Mouse (Mus musculus): ENCODE measurements at regions not wholly inside any gene's neighbourhood (a gene's known extent, or its start where the extent isn't known, plus 50 kb on each side); places are given as distances from the start of the nearest gene placed in this dataset.
A peak's percentile ranks its signal among the peaks of the same experiment; 100 is the strongest.

DNA sequence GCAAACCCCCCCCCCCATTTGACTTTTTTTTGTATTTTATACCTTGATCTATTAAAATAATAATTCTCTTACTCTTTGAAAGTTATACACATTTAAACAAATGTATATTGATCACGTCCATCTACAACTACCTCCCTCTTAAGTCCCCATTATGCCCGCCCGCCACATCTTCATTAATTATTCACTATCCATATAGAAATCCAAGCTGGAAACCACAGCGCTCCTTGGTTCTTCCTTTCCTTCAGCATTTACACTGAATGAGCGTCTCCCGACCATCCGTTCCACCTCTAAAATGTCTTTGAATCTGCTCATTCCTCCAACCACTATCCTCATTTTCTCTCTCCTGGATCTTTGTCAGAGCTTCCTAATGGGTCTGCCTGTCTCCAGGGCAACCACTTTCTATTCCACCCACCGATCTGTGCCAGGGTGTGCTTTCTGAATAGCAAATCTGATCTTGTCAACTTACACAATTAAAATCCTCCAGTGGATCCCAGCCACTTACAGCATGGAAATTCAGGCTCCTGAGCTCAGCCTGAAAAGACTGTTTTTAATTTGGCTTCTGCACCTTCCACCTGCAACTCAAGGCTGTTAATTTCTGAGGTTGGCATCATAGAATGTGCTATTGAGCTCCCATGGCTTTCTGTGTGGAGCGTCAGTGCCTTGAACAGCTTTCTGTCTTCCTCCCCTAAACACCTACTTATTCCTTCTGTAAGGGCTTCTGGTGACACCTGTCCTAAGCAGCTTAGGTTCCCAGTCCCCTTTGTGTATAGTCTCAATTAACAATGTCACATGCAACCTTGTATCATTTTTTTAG, 265.5 kb downstream of the Spry2 start:
- DNase-seq (ENCODE audit: low spot score in 2 of 2): peak in 1 of 2 experiments; percentile 55

DNA sequence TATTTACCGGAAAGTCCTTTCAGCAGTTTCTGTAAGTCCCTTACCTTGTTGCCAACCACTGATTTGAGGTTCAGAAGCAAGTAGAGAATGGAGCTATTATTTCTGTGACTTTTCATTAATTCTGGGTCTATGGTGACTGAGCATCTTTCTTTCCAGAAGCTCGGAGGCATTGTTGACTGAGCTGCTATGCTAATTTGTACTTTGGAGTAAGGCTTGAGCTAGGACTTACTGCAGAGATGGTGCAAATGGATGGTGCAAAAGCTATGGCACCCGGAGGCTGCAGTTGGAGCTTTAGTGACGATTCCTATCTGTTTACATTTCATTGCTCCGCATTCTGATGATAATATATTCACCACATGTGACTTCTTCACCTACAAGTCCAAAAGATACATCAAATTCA, 266.2 kb downstream of the Spry2 start:
- no peak for DNase-seq (ENCODE audit: low spot score in 2 of 2)

DNA sequence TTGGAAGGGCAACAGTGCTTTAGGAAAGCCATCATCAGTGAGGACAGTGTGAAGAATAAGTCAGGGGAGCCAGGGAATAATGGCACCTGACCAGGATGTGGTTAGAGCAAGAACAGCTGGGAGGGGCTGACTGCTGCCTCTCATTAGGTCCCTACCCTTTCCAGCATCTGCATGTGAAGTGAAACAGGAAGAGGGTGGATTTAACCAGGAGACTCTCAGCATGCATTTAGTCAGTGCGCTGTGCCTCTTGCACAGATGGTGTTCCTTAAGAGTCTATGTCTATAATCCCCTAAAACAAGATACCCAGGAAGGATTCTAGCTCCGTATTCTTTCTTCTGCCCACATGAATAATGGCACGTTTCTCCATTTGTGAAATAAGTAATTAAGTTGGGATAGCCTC, 267.9 kb downstream of the Spry2 start:
- DNase-seq (ENCODE audit: low spot score in 2 of 2): no peak

DNA sequence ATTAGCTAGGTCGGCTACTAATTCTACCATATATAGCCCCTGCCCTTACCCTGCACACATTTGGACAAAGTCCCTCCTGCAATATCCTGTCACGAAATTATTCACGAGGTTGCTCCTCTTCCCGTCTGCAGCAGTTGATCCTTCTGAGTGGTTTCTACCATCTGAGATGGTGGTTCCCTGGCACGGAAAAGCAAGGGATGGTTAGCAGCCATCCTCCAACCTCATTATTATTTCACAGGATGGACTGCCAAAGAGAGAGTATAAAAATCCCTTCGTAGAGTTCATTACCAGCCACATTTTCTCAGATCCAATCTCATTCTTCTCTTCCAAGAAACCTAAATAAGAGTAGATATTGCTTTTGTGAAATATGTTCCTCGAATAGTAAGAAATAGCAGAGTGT, 272.2 kb downstream of the Spry2 start:
- DNase-seq (ENCODE audit: low spot score in 2 of 2): no peak

DNA sequence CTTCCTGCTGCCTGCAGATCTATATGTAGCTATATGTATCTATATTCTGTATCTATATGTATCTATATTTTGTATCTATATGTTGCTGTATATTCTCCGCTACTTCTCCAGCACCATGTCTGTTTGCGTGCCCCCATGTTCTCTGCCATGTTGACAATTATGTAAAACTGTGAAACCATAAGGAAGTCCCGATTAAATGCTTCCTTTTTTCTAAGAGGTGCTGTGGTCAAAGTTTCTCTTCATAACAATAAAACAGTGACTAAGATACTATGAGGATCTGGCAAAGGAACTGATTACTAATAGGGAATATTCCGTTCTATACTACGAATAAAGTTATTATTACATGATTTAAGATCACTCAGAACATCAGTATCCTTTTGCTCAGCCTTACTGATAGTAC, 274.5 kb downstream of the Spry2 start:
- DNase-seq (ENCODE audit: low spot score in 2 of 2): no peak

DNA sequence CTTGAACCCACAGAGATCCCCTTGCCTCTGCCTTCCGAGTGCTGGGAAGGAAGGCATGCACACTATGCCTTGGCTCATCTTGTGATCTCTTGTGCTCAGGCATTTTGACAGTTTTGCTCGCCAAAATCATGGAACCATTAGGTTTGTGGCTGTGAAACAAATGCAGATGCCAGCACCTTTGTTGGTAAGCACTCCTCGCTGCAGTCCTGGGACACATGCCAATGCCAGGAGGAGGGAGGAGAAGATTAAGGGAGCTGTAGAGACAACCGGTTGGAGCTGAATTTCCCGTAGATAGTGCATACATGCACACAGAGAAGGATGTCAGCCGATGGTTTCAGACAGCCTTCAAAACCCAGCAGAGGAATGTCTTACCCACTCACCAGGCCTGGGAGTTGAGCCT, 275.5 kb downstream of the Spry2 start:
- no peak for DNase-seq (ENCODE audit: low spot score in 2 of 2)

DNA sequence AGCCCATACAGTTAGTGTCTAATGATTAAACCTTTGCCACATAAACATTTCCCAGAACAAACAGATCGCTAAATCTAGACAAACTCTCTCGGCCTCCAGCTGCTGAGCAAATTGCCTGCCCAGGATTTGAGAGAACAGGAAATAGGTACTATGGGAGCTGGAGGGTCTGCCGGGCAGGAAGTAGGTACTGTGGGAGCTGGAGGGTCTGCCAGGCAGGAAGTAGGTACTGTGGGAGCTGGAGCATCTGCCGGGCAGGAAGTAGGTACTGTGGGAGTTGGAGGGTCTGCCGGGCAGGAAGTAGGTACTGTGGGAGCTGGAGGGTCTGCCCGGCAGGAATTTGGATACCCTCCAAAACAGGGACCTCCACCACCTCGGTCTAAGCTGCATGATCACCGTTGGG, 277.2 kb downstream of the Spry2 start:
- no peak for DNase-seq (ENCODE audit: low spot score in 2 of 2)

DNA sequence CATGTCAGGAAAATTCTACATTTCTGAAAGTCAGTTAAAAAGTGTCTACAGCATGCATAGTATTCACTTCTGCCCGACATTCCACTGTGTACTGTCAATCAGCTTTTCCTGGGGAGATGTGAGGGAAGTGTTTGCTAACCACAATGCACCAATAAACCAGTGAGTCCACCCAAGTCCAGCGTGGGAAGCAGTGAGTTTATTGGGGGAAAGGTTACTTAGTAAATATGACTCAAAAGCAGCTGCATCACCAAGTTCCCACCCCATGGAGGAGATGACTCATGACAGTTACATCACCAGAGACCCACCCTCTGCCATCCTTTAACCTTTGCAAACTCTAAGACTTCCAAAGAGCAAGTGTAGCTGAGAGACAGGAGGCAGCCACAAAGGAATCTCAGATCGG, 280.9 kb downstream of the Spry2 start:
- no peak for DNase-seq (ENCODE audit: low spot score in 2 of 2)

DNA sequence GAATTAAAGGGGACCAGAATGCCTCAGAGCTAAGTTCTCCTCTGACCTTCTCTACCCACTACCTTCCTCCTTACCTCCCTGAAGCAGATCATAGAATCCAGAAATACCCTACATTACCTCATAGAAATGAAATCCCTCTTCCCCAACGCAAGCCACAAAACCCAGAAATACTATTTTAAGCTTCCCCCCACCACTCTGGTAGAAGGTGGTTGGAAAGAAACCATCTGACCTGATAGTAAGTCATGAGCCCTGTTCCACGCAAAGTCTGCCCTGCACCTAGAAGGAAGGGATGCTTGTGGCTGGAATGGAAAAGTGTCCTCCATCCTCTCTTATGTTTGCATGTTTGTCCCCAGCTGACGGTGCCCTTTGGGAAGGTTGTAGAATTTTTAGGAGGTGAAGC, 283.8 kb downstream of the Spry2 start:
- no peak for DNase-seq (ENCODE audit: low spot score in 2 of 2)

DNA sequence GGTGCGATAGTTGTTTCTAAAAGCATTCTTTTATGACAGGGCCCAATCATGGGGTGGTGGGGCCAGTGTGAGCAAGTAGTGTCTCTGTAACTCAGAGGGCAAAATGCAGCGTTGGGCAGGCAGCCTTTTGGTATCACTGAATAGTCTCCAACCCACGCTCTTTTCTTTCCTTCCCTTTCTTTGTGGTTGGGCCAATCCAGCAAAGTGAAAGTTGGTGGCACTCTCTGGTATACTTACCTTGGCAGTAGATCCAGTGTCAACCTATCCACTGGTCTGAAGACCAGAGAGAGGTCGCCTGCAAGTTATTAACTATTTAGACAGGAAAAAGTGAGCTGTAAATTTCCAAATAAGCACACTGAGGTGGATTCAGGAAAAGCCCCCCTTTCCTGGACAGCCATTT, 287.8 kb downstream of the Spry2 start:
- DNase-seq (ENCODE audit: low spot score in 2 of 2): no peak

DNA sequence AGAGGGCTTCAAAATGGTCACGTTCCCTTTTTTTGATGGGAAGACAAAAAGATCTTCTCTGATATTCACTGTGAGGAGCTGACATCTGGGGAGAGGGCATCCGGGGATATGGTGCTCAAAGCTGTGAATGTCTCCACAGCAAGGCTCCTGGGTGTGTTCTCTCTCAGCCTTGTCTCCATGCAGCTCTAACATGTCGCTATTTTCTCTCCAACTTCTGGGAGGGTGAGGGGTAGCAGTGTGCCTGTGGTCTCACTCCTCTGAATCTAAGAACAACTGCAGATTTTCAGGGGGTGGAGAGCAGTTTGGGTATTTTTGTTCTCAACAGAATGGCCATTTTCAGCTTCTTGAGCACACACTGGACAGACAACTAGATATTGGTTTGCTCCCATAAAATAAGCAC, 290.1 kb downstream of the Spry2 start:
- DNase-seq (ENCODE audit: low spot score in 2 of 2): no peak

DNA sequence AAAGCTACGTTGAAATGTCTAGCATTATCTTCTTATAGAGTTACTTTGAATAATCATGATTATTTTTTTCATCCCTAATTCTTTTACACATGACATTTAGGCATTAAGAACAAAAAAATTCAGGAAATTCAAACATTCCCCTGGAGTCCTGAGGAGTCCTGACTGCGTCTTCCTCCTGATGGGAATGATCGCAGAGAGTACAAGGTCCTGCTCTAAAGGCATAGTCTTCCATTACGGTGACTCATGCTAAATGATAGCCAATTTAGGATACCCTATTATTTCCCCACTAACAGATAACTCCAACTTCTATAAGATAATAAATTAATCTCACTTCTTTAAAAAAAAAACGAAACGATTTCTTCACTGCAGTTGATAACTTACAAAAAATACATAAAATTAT, 292.2 kb downstream of the Spry2 start:
- DNase-seq (ENCODE audit: low spot score in 2 of 2): no peak

DNA sequence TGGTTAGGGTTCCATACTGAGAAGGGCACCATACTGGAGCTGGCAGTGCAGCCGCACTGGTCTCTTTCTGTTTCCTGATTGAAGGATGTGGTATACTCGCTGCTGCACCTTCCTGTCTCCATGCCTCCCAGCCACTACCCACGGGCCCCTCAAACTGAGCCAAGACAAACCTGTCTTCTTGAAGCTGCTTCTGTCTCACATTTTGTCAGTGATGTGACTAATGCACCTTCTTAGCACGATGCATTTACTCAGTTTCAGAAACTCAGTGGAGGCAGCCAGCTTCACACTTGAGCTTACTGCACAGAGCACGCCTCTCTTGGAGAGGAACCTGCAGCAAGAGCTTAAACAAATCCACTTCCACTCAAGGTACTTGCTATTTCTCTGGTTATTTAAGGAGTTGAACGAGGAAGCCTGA, 293.6 kb downstream of the Spry2 start:
- no peak for DNase-seq (ENCODE audit: low spot score in 2 of 2)

DNA sequence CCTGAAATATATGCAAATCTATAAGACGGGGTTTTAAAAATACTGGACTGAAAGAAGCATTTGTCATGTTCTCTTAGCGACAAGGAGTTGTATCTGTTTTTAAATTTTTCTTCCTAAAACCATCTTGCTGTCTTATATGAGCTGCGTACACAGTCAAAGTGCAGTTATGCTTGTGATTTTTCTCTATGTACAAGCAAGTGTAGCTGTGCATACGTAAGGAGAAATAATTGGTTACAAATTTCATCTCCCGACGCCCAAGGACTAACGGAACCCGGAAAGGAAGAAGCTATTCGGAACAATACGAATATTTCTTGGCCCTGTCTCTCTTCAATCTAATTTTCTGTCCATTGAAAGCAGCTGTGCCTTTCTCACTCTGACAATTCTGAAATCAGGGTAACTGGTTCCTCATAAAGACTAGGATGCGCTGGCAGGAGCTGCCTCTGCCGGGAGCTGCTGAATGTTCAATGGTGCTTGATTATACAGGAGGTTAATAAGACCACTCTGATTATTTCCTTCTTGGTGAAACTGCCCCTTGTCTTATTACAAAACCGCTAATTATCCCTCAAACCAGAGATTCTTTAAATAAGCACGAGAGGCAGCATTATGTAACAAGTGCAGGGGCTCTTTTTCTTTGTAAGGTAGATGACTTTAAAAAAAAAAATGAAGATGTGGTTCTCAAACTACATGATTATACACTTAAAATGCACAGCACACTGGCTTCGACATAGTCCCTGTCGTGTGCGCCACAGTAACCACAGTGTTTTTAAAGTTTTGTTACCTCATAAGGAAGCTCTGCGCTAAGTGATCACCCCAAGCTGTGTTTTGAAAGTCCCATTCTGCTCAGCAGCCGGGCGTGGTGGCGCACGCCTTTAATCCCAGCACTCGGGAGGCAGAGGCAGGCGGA, 296.8 kb downstream of the Spry2 start:
- DNase-seq (ENCODE audit: low spot score in 2 of 2): no peak

DNA sequence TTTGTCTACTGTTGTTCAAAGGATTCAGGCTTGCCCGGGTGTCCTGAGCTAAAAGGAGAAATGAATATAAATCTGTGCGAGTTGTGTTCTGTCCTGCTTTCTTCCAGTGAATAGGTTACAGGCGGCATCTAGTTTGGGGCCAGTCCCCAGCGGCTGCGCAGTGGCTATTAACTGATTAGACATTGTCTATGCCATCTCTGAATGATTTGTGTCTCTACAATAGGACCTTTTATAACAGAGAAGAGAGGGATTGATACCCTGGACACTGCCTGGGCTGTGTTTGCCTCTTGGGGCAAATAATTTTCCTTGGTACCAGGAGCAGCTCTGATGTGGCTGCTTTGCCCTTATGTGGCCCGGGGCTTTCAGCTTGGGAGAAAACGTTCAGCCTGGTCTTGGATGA, 306.9 kb downstream of the Spry2 start:
- DNase-seq (ENCODE audit: low spot score in 2 of 2): no peak

DNA sequence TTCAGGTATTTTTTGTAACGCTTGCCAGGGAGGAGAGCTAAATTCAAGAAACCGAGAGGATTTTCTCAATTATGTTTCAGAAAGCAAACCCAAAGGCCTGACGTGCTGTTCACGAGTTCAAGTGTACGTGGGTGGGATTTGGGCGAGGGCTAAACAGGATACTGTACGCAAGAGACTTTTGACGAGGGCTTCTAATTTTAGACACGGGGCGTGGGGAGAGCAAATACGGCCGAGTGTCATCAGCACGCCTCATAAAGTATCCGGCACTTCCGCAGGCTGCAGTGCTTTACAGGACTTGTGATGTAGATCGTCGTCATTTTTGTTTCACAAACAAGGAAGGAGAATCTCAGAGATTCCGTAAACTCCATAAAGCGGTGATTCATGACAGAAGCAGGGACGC, 307.4 kb downstream of the Spry2 start:
- no peak for DNase-seq (ENCODE audit: low spot score in 2 of 2)

DNA sequence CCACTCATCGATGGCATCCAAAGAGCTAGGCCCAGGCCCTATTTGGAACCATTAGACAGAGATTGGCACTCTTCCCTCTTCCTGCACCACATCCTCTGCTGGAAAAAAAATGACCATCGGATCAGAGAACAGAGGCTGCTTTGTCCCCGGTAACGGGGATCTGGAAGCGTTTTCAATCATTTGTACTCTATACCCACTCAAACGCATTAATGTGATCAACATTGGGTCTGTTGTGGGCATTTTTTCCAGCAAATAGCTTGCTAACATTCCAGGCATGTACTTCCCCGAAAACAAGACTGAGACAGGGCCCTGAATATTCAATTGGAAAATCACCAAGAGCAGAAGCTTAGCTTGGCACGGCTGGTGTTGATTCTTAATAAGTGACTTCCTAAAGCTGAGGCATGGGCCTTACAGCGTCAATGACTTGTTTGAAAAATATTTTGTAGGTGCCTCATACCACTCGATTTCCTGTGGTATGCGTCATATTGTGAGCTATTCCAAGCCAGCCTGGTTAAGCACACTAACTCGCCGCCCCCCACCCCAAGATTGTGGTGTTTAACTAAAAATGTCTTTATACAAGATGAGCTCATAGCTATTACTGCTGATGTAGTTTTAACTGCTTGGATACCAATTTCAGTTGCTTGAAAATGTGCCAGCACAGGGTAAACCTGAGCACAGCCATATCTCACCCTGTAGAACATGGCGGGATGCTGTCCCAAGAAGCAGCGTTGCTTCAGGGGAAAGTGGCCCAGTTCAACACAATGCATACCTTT, 308.0 kb downstream of the Spry2 start:
- peak in 1 of 2 experiments; percentile 27 for DNase-seq (ENCODE audit: low spot score in 2 of 2)

DNA sequence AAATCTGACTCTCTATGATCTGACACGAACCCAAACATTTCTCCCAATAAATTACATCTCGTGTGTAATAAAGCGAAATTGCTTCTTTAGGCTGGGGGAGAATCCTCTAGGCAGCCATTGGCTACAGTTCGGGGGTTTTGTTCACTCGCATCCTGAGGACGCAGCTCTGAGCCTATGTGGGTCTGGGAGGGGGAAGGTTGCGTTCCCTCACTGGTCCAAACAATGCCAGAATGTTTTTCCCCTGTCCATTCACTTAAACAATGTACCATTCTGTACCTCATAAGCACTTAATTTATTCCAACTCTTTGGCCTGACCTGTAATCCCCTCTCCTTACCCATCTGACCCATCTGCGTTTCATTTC, 308.6 kb downstream of the Spry2 start:
- DNase-seq (ENCODE audit: low spot score in 2 of 2): no peak

DNA sequence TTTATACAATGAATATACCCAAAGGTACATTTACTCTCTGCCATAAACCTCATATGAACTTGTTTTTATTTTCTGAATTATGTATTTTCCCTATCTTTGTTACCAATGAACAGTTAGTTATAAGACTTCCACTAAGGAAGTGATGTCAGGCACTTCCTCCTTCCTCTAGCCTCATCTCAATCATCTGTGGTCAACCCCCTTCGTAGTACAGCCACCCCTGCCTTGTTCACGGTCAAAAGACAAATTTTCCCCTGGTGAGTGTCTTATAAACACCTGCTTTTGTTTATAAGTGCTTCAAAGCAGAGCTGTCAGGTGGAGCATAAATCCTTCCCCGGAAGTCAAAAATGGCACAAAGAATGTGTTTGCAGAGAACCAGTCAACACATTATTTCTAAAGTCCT, 312.0 kb downstream of the Spry2 start:
- no peak for DNase-seq (ENCODE audit: low spot score in 2 of 2)

DNA sequence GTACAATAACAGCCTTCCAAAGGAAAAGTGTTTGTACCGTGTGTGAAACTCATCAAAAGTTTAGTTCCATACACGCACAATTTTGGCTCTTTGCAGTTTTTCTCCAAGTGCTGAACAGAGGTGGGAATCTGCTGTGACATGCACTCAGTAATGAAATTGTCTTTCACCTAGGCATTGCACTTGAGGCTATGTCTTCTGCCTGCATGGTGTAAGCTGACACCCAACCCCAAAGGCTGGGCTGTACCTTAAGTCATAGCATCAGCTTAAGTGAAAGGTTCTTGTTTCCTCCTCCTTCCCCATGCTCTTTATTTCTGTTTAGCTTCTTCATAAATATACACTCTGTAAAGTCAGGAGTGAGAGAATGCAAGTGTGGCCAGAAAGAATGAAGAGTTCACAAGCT, 313.1 kb downstream of the Spry2 start:
- no peak for DNase-seq (ENCODE audit: low spot score in 2 of 2)

DNA sequence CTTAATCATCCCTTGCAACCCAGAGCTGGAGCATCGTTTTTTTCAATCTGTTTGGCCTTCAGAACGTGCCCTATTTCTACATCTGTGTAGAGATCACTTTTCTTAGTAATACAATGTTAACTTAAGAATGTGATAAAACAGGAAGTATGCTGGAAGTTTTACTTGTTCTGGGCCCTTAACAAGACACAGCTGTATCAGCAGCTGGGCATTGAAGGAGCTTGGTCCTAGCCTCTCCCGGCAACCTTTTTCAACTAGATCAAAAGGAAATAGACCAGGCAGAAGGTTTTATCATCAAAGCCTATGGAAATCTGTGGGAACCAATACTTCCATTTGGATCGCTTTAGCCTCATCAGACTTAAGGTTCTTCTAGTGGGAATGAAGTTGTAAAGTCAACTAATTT, 317.9 kb downstream of the Ndfip2 start:
- no peak for DNase-seq (ENCODE audit: low spot score in 2 of 2)
